Mouse (Mus musculus) liver, embryonic 11.5 days (tissue): Measurements from ENCODE around the gene Nrbp1. TPM values are rescaled to one million over a fixed set of nuclear protein-coding genes. Genes with fewer than 3 reads are reported as not detected.
"Not testable (repeated sequence)": the region's sequence is repeated elsewhere in the genome, so short reads cannot be mapped to it uniquely, and the experiment has no call there.

Experiments used
- ATAC-seq: fragments of 200-750 bp; cut with Nextera tagmentation; replicated peaks from 2 replicates; pipeline ENCODE4 v1.8.0; 2017; ENCODE audit warnings: moderate number of reproducible peaks, mild to moderate bottlenecking, moderate TSS enrichment, moderate library complexity; ENCODE audit not compliant: low FRiP score
- DNase-seq: peaks from one replicate; pipeline ENCODE4 v3.0.0-alpha.2; 2017; ENCODE audit warnings: low spot score
- H3K27ac ChIP-seq: fragments of 300-500 bp; sonication (generic); 2 replicates; pipeline ENCODE4 v1.5.1; 2014; ENCODE audit warnings: mild to moderate bottlenecking, low read depth, low read length, control low read depth
- H3K27me3 ChIP-seq: fragments of 300-500 bp; sonication (generic); replicated peaks from 2 replicates; pipeline ENCODE4 v1.6.1; 2014; ENCODE audit warnings: low read length, mixed read lengths; ENCODE audit not compliant: control insufficient read depth, insufficient read depth
- H3K36me3 ChIP-seq: fragments of 300-500 bp; sonication (generic); 2 replicates; pipeline ENCODE4 v1.6.1; 2014; ENCODE audit warnings: mild to moderate bottlenecking, low read length, moderate library complexity, mixed read lengths; ENCODE audit not compliant: control insufficient read depth, insufficient read depth
- H3K4me1 ChIP-seq: fragments of 300-500 bp; sonication (generic); replicated peaks from 2 replicates; pipeline ENCODE4 v1.6.1; 2014; ENCODE audit warnings: low read length, mixed read lengths; ENCODE audit not compliant: control insufficient read depth, insufficient read depth
- H3K4me2 ChIP-seq: fragments of 300-500 bp; sonication (generic); 2 replicates; pipeline ENCODE4 v1.6.1; 2014; ENCODE audit warnings: mild to moderate bottlenecking, control low read depth, moderate library complexity
- H3K4me3 ChIP-seq: fragments of 300-500 bp; sonication (generic); 2 replicates; pipeline ENCODE4 v1.5.1; 2014; ENCODE audit warnings: low read depth, low read length, control low read depth
- H3K9ac ChIP-seq: fragments of 300-500 bp; sonication (generic); 2 replicates; pipeline ENCODE4 v1.6.1; 2014; ENCODE audit warnings: low read depth, low read length, control low read depth
- H3K9me3 ChIP-seq: fragments of 300-500 bp; sonication (generic); 2 replicates; pipeline ENCODE4 v1.6.1; 2016; ENCODE audit warnings: low read length, inconsistent platforms, mixed read lengths; ENCODE audit not compliant: control insufficient read depth
- WGBS: fragments of 180-500 bp; shearing (Covaris S2); extraction: QIAGEN DNeasy Blood & Tissue Kit; methylation state at CpG from one replicate; pipeline ENCODE4 v1.1.7; 2014; 5-methylcytosine and 5-hydroxymethylcytosine counted together
- polyA plus RNA-seq: library from polyadenylated mRNA; unstranded; fragments of >200 nt; fragmentation: Nextera tagmentation; extraction: Ambion mirVana; gene quantifications from 2 replicates; pipeline ENCODE4 v1.2.1, GENCODE M21; 2014

Nrbp1 gene
- polyA plus RNA-seq, 1 experiment from 2014 or later: 95.6 TPM

GRCm38 (mm10) chr5:31202933-31203332, 37.7 kb upstream of the Nrbp1 start:
- 84% methylated on average over 7 of the region's 7 CpGs for WGBS
- ATAC-seq: no peak

GRCm38 (mm10) chr5:31203866-31204265, 36.8 kb upstream of the Nrbp1 start:
- H3K27me3 ChIP-seq: no peaks in the 10 kb centered on the region
- H3K9ac ChIP-seq: no peak overlapping the region
- H3K36me3 ChIP-seq: peaks cover 51% of the 10 kb centered on the region
- no peak overlapping the region for H3K4me3 ChIP-seq
- DNase-seq: no peak
- ATAC-seq: no peak
- no peak overlapping the region for H3K27ac ChIP-seq
- peaks cover 5% of the 10 kb centered on the region for H3K9me3 ChIP-seq
- H3K4me2 ChIP-seq: no peak overlapping the region
- WGBS: 88% methylated on average over 2 of the region's 2 CpGs
- peaks cover 20% of the 10 kb centered on the region for H3K4me1 ChIP-seq

More at GRCm38 (mm10) chr5:31202933-31203332, 37.7 kb upstream of the Nrbp1 start:
- Histone ChIP-seq H3K36me3 (peaks cover 57% of the 10 kb centered on the region), H3K4me3 (peak overlapping the region; percentile 86), H3K4me1 (peaks cover 20% of the 10 kb centered on the region), H3K27me3 (no peaks in the 10 kb centered on the region), H3K4me2 (peak overlapping the region; percentile 70), H3K9me3 (peaks cover 5% of the 10 kb centered on the region), H3K9ac (peak overlapping the region; percentile 58), H3K27ac (peak overlapping the region; percentile 67; the same call in 1 of the 2 replicates)
- no peak for DNase-seq

GRCm38 (mm10) chr5:31204421-31204820, 36.2 kb upstream of the Nrbp1 start:
- 92% methylated on average over 6 of the region's 6 CpGs for WGBS
- ATAC-seq: no peak
- peaks cover 45% of the 10 kb centered on the region for H3K36me3 ChIP-seq

GRCm38 (mm10) chr5:31216554-31216953, 24.1 kb upstream of the Nrbp1 start:
- H3K36me3 ChIP-seq, H3K4me2 ChIP-seq, H3K9ac ChIP-seq, H3K27ac ChIP-seq, ATAC-seq, H3K27me3 ChIP-seq, DNase-seq, H3K9me3 ChIP-seq, H3K4me3 ChIP-seq, H3K4me1 ChIP-seq: not testable (repeated sequence)
- WGBS: 74% methylated on average over 6 of the region's 6 CpGs

More at GRCm38 (mm10) chr5:31204421-31204820, 36.2 kb upstream of the Nrbp1 start:
- peaks cover 5% of the 10 kb centered on the region for H3K9me3 ChIP-seq
- no peak for DNase-seq
- no peak overlapping the region for H3K9ac ChIP-seq
- no peak overlapping the region for H3K4me3 ChIP-seq
- H3K4me1 ChIP-seq: peaks cover 20% of the 10 kb centered on the region
- no peak overlapping the region for H3K4me2 ChIP-seq
- no peak overlapping the region for H3K27ac ChIP-seq
- H3K27me3 ChIP-seq: no peaks in the 10 kb centered on the region

- Histone ChIP-seq H3K36me3 (no peaks in the 10 kb centered on the region), H3K9me3 (no peaks in the 10 kb centered on the region), H3K4me1 (peaks cover 9% of the 10 kb centered on the region), H3K27me3 (no peaks in the 10 kb centered on the region), H3K27ac (peak overlapping the region; percentile 92), H3K4me2 (peak overlapping the region; percentile 91), H3K4me3 (peak overlapping the region; percentile 93), H3K9ac (no peak overlapping the region)
- DNase-seq (no peak), ATAC-seq (peak; percentile 54)
- 30% methylated on average over 7 of the region's 7 CpGs for WGBS
Observed at GRCm38 (mm10) chr5:31218294-31218693, 22.4 kb upstream of the Nrbp1 start.

GRCm38 (mm10) chr5:31219070-31219469, 21.6 kb upstream of the Nrbp1 start:
- Histone ChIP-seq H3K4me3 (peak overlapping the region; percentile 93), H3K36me3 (no peaks in the 10 kb centered on the region), H3K9ac (peak overlapping the region; percentile 55), H3K9me3 (no peaks in the 10 kb centered on the region), H3K27me3 (no peaks in the 10 kb centered on the region), H3K4me1 (peaks cover 9% of the 10 kb centered on the region), H3K27ac (peak overlapping the region; percentile 92), H3K4me2 (peak overlapping the region; percentile 91)
- no peak for ATAC-seq
- DNase-seq: no peak
- WGBS: 5% methylated on average over 2 of the region's 2 CpGs

- no peak for DNase-seq
- H3K4me3 ChIP-seq: peak overlapping the region; percentile 93
- H3K36me3 ChIP-seq: no peaks in the 10 kb centered on the region
- peak overlapping the region; percentile 91 for H3K4me2 ChIP-seq
- no peaks in the 10 kb centered on the region for H3K9me3 ChIP-seq
- 1% methylated on average over 11 of the region's 11 CpGs for WGBS
- peaks cover 9% of the 10 kb centered on the region for H3K4me1 ChIP-seq
- H3K27me3 ChIP-seq: no peaks in the 10 kb centered on the region
- peak overlapping the region; percentile 92 for H3K27ac ChIP-seq
- H3K9ac ChIP-seq: peak overlapping the region; percentile 96
- no peak for ATAC-seq
Observed at GRCm38 (mm10) chr5:31219474-31219873, 21.2 kb upstream of the Nrbp1 start.

GRCm38 (mm10) chr5:31219911-31220447, 20.7 kb upstream of the Nrbp1 start:
- no peaks in the 10 kb centered on the region for H3K27me3 ChIP-seq
- H3K36me3 ChIP-seq: no peaks in the 10 kb centered on the region
- under 1% methylated on average over 39 of the region's 40 CpGs for whole genome bisulfite sequencing
- H3K4me1 ChIP-seq: peaks cover 9% of the 10 kb centered on the region
- no peaks in the 10 kb centered on the region for H3K9me3 ChIP-seq
- peak overlapping the region; percentile 91 for H3K4me2 ChIP-seq
- no peak for DNase-seq
- peak overlapping the region; percentile 92 for H3K27ac ChIP-seq
- H3K4me3 ChIP-seq: peak overlapping the region; percentile 93
- ATAC-seq: peak; percentile 52
- peak overlapping the region; percentile 96 for H3K9ac ChIP-seq
